Mouse (Mus musculus) ES-CJ7 (cell line): ENCODE measurements around the gene Robo2.
A peak's percentile ranks its signal among the peaks of the same experiment; 100 is the strongest.

Experiments
- DNase-seq: peaks from one replicate; pipeline ENCODE4 v3.0.0; 2011; ENCODE audit warnings: low read depth, low spot score

Robo2 gene

GRCm38 (mm10) chr16:73940211-73940541 lies 471.4 kb downstream of the Robo2 start:
- DNase-seq, result no peak

- DNase-seq, result no peak
Observed at GRCm38 (mm10) chr16:73939423-73940210, 472.0 kb downstream of the Robo2 start.

- no peak for DNase-seq
Observed at GRCm38 (mm10) chr16:73930323-73930722, 481.3 kb downstream of the Robo2 start.

- DNase-seq, result no peak
Observed at GRCm38 (mm10) chr16:73927481-73927880, 484.1 kb downstream of the Robo2 start.

DNA sequence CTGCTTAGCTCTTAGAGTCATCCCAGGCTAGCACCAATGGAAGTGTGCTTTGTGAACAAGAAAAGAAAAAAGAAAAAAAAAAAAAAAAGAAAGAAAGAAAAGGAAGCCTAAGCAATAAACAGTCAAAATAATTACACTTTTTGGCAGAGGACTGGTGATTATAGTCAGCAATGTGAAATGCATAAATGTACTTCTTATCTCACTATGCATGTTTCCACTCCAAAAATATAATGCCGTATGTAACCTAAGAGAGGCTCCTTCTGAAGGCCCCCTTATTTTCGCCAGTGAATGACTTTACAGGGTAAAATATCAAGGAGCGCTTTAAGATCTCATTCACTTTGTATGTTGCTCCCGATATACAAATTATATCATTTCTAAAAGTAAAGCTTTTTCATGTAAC lies 496.2 kb downstream of the Robo2 start:
- DNase-seq, result no peak

DNA sequence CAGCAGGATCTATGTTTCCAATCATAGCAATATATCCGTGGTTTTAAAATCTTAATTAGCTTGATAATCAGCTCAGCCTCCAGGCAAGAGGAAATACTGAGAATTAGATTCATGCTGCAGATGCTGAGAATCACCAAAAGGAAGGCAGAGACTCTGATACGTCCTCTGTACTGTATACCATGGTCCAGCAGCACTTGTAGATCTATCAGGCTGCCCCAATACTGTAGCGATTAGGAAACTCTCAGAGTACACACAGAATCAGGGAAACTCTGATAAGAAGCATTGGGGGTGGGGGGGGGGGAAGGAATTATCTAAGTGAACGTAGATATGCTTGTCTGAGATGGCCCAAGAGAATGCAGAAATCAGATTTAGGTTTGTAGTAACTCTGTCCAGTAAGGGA lies 496.7 kb downstream of the Robo2 start:
- no peak for DNase-seq

DNA sequence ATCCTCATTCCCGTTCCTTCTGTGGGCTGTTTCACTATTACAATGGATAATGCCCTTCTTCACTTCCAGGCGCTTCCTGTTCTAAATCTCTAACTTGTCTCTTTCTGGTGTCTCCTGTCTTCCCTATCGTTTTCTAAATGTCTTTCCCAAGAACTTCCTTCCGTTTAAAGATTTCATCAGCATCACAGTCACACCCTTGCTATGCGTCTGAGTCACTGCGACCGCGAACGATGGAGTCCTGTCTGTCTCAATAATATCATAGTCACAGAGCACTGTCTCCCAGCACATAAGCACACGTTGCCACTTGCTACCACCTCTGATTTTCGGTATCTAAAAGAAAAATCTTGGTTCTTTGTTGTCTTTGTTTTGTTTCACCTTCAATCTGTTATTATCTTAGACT lies 503.1 kb downstream of the Robo2 start:
- no peak for DNase-seq

- DNase-seq, result peak; percentile 80
Observed at GRCm38 (mm10) chr16:73896856-73897255, 514.8 kb downstream of the Robo2 start.

- DNase-seq, result no peak
Observed at GRCm38 (mm10) chr16:73881911-73882310, 529.7 kb downstream of the Robo2 start.

GRCm38 (mm10) chr16:73877973-73878372 lies 533.7 kb downstream of the Robo2 start:
- DNase-seq, result no peak

GRCm38 (mm10) chr16:73874991-73875390 lies 536.6 kb downstream of the Robo2 start:
- DNase-seq, result no peak

GRCm38 (mm10) chr16:73873828-73874558 lies 537.6 kb downstream of the Robo2 start:
- DNase-seq, result no peak

DNA sequence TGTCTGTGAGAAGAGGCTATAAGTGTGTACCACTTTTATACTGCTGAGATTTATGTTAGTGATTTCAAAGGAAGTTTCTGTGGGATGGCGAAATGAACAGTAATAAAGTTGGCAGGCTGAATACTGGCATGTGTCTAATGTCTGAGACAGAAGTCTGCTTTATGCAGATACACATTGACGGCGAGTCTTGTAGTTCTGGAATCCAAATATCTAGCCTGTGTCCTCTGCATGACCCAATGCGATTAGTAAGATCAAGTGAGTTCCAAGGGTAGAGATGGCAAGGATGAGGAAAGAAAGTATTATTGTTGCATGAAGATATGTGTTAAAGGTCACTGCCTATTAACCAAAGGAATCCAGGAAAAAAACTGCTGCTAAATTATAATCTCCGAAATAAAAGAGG lies 541.3 kb downstream of the Robo2 start:
- DNase-seq, result no peak

- DNase-seq, result no peak
Observed at GRCm38 (mm10) chr16:73869527-73870212, 542.0 kb downstream of the Robo2 start.

GRCm38 (mm10) chr16:73864625-73865024 lies 547.0 kb downstream of the Robo2 start:
- DNase-seq, result no peak

- DNase-seq, result peak; percentile 37
Observed at GRCm38 (mm10) chr16:73863748-73864147, 547.9 kb downstream of the Robo2 start.

GRCm38 (mm10) chr16:73858717-73859116 lies 552.9 kb downstream of the Robo2 start:
- DNase-seq, result peak; percentile 21

- no peak for DNase-seq
Observed at GRCm38 (mm10) chr16:73855821-73856220, 555.8 kb downstream of the Robo2 start.
